Mouse (Mus musculus): ENCODE measurements around the gene Bnip1.

The Bnip1 gene

DNA sequence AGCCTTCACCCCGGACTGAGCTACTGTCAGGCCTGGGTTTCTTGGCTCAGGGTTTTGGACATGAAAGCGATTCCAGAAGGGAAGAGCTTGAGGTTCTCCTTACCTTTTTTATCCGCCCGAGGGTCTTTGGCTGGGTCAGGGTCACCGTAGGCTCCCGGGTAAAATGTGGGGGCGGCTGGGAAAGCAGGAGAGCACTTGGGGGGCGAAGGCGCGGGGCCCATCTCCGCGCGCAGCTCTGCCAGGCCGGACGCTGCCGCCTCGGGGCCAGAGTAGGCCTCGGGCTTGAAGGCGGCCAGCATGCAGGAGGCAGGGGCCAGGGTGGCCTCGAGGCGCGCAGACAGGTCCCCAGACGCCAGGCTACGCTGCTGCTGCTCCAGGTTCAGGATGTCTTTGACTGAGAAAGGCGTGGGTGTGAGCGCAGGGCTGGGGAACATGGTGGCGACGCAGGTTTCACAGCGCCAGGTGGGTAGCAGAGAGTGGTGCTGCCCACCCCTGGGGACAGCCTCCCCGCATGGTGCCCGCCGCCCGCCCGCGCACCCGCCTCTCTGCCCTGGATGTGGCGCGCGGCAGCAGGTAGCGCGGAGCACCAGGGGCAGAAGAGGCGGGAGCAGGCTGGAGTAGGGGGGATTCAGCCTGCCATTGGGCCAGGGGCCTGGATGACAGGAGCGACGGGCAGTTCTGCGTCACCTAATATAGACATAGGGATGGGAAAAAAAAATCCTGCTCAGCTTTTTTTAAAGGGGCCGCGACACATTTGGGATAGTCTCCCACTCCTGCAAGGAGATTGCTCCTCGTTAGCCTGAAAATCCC is 60.3 kb downstream of the Bnip1 start:
- no peak for DNase-seq (ENCODE audit: low spot score)

DNA sequence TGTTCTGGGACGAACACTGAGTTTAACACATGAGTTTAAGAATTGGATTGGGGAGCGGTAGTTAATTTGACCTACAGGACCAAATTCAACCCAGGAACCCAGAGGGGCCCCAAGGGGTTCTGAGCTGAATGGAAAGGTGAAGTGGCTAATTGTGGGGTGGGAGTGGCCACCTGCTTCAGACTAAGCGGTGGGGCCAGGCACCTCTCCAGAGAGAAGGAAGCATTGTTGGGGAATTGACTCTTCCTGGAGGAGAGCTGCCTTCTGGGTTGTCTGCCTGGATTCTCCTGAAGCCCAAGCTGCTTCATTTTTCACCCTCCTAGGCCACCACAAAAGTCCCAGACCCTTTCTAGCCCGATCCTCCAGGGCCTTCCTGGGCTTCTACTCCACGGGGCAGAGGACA is 61.1 kb downstream of the Bnip1 start:
- no peak for DNase-seq (ENCODE audit: low spot score)

All from yolk sac, embryonic 10.5 days (tissue).